Mouse (Mus musculus) layer of hippocampus, adult 18-20 months (tissue): ENCODE results near the gene Creb3. TPM values are rescaled to one million over a fixed set of nuclear protein-coding genes. Genes with fewer than 3 reads are reported as not detected.
"Not testable (repeated sequence)": the region's sequence is repeated elsewhere in the genome, so short reads cannot be mapped to it uniquely, and the experiment has no call there.

ENCODE experiments used
- DNase-seq, 2 experiments: peaks; one replicate each; pipeline ENCODE4 v3.0.0; 2022; ENCODE audit warnings: low spot score in 2 of 2
- total RNA-seq, 2 experiments: library from RNA; stranded (reverse); gene quantifications; 2 replicates each; pipeline ENCODE4 v1.2.3; 2021

The Creb3 gene
- total RNA-seq, 2 experiments from 2014 or later: 67.4 to 74.5 TPM

DNA sequence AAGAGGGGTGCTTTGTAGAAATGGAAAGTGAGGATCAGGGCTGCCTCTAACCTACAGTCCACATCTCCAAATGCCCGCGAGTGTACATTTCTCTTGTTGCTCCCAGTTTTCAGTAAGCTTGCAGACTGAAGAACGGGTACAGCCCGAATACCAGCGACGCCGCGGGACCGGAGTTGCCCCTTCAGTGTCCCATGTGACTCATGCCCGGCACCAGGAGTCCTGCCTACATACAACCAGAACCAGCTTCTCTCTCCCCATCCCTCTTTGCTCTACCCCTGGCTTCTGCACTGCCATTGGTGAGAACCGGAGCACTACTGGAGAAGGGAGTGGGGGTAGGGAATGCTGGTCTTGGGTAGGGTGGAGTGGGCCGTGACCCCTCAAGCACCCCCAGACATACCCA, 19.2 kb downstream of the Creb3 start:
- no peak for DNase-seq

- DNase-seq: no peak
These were observed 20.1 kb downstream of the Creb3 start for GRCm38 (mm10) chr4:43582241-43582640.

GRCm38 (mm10) chr4:43583421-43583820, 21.3 kb downstream of the Creb3 start:
- DNase-seq: no peak

DNA sequence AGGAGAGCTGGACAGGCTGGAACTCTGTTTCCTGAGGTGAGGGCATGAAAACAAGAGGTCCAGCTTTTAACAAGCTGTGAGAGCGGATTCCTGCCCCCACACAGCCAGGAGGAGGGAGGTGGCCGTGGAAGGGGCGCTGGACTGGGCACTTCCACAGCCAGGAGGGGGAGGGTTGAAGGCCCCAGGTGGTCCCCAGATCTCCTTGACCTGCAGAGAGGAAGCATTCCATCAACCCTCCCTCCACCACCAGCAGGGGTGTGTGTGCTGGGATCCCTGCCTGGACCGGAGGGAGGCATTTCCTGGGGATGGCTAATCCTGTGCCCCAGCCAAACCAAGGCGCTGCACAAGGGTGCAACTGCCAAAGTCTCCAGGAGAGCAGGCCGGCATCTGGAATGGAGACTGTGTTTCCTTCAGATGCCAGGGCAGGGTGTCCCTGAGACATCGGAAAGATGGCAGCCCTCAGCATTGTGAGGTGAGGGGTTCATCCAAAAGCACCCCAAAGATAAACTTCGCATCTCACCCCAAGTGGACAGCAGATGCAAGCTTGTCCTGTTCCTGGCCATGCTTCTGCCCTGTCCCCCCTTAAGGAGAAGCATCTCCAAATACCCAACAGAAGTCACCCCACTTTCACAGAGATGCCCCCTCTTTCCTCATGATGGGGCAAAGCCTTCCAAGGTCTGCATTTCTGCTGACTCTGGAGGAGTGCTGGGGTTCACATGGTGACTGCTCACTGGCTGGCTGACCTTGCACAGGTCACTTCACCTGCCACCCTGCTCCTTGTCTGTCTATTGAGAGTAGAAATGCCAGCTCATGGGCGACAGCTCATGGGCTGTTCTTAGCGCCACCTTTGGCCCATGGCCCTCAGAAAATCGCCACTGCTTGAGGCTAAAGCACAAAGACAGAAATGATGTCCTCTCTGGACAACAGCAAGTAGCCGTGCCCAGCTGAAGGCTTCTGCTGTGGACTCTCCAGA, 22.6 kb downstream of the Creb3 start, which contains the start of gene Msmp:
Gene Msmp (minus strand): TSS at position 51 of the 973 bp plus-strand sequence.
- DNase-seq: no peak

GRCm38 (mm10) chr4:43585682-43586081, 23.6 kb downstream of the Creb3 start:
- no peak for DNase-seq

DNA sequence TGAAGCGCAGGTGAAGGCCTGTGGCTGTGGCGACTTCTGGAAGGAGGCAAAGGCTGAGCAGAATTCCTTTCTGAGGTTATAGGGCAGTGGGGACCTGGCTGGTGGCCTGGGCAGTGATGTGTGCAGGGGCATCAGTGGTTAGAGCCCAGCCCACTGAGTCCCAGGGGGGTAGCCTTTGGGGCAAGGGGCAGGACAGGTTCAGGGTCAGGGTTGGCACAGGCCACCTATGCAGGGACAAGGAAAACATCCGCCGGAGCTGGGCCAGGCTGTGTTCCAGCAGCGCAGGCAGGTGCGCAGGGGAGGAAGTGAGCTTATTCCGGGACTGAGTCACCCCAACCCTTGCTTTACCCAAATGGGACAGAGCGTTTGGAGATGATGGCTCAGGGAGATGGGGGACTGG, 24.3 kb downstream of the Creb3 start:
- DNase-seq: no peak

- DNase-seq: no peak
These were observed 25.5 kb downstream of the Creb3 start for GRCm38 (mm10) chr4:43587681-43588080.

DNA sequence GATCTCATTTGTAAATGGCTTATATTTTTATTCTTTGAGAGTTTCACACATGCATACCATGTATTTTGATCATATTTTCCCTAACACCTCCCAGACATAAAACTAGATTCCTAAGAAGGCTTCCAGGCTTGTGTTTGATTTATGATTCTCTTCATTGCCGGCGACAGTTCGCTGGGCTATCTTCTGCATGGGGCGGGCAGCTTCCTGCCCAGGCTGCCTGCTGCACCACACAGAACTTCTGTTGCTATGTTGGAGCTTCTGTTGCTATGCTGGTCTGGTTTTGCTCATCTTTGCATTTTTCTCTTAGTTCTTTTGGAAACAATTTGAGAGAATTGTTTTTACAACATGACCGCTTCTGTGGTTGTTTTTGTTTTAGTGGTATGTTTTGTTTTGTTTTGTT, 29.4 kb downstream of the Creb3 start:
- DNase-seq: no peak

- no peak for DNase-seq
These were observed 29.8 kb downstream of the Creb3 start for GRCm38 (mm10) chr4:43591961-43592360.

DNA sequence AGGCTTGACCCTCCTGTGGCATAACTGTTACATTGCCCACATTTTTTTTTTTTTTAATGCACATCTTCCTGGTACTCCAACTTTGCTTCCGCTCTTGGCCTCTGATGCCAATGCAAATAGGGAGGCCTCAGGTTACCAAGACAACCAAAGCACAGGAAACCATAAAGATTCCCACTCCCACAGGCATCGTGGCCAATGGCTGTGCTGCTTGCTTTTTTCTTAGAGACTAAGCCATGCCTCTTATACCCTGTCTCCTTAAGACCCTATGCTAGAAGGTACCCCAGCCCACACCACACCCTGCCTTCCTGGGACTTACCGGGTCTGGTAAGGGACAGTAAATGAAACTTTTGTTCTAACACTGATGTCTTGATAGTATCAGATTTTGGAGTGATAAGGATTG, 31.3 kb downstream of the Creb3 start:
- DNase-seq: no peak

- not testable (repeated sequence) for DNase-seq
These were observed 34.5 kb downstream of the Creb3 start for GRCm38 (mm10) chr4:43596597-43596996.

- DNase-seq: no peak
These were observed 36.1 kb downstream of the Creb3 start for GRCm38 (mm10) chr4:43598200-43598599.

DNA sequence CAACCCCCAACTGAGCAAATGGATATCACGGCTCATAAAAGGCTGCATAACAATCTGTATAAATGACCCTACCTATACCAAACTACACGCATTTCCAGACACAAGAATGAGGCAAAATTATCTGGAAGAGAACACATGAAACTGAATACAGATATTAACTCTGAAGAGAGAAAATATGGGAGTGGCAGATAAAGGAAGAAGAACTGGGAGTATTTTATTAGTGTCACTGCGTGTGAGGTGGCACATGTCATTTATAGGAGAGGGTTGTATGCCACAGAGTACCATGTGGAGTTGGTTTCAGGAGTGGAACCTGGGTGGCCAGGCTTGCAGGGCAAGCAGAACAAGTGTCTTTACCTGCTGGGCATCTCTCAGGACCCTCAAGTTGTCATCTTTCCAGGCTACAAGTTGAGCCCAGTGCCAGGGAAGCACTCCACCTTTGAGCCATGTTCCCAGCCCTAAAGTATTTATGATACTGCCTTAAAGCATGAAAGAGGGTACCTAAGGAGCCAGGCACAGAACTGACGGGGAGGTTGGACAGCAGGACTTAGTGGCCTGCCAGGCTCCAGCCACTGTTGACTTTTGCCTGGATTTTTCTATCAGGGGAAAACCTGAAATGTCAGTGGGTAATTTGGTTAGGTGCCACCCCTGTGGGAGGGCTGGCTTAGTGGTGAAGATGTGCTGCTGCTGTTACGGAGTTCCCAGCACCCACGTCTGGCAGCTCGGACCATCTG, 36.7 kb downstream of the Creb3 start:
- no peak for DNase-seq

DNA sequence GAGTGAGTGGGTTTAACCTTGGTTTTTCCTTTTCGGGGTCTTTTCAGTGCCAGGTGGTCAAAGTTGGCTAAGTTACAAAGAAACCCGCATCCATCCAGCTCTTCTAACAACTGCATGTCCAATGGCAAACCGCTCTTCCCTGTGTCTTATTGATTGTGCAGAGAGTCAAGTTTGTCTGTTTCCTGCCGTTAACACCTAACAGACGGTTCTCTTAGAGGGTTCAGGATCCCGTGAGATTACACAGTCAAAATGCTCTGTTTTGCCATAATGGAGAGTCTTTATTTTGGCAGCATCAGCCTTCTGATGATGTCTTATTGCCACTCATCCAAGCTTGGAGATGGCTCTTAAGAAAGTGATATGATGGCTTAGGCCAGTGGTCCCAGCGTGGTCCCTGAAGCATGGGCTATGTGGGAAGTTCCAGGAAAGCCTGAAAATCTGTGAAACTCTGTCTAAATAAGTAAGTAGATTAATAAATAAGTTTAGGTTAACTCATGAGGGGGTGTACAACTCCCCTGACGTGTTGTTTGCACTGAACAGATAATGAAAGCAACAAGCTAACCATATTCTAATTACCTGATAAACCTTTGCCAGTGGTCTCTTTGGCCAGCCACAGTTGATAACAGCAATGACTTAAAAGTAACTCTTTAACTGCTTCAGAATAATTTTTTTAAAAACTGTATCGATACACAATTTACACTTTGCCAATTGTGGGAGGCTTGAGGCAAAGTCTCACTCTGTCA, 38.2 kb downstream of the Creb3 start:
- DNase-seq: no peak

DNA sequence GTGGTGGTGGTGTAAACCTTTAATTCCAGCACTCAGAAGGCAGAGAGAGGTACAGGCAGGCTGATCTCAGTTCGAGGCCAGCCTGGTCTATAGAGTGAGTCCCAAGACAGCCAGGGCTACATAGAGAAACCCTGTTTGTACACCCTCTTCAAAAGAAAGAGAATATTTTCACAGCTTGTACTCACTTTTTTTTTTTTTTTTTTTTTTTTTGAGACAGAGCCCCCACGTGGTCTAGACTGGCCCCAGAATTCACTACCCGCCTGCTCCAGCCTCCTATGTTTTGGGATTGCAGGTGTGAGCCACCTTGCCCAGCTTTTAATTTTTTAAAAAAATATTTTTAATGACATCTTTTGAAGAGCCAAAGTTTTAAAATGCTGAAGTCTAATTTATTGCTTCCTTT, 42.0 kb downstream of the Creb3 start:
- DNase-seq: no peak

DNA sequence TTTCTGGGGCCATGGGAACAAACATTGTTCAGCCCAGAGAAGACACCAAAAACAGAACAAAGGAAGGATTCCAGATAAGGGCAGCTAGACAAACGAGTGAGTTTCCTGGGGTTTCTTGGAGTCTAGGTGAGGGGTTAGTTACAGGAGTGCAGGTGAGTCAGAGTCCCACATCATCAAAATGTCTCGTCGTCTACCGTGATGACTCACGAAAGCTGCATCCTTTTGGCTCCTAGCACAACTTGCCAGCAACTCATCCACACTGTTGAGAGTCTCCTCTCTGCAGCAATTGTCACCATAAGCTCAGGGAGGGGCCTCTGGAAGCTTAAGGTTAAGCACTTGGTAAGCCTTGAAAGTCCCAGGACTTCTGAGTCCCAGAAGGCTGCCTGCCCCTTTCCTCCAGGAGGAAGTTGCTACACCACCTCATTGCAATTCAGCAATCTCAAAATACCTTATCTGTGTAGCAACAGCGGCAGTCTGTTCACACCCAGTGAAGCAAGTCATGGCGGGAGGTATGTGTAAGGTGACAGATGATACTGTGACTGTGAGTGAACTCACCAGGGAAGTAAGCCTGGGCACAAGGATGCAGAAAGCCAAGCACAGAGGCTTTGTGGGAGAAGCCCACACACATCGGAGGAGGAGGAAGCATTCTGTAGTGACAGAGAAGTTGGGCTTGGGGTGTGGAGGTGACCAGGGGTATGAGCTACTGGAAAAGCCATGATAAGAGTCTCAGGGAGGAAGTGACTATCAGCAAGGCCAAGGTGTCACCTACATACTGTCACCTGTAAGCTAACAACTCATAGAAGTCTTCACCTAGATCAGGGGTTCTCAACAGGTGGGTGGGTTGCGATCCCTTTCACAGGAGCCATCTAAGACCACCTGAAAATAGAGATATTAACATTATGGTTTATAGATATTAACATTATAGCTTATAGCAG, 42.9 kb downstream of the Creb3 start:
- DNase-seq: no peak

DNA sequence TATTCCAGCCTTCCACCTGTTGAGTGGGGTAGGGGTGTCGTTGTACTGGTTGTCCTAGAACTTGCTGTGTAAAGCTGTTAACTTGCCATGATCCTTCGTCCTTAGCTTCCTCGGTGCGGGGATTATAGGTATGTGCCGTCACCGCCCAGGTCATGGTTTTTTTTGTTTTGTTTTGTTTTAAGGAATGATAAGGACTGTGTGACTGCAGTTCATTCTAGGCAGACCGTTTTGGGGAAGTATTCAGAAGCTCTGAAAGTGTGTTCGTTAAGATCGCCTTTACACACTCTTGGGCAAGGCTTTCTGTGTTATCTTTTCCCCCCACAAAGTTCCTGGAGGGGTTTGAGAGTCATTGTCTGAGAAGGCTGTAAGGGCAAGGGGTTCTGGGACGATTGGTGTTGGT, 50.4 kb downstream of the Creb3 start:
- DNase-seq: no peak

DNA sequence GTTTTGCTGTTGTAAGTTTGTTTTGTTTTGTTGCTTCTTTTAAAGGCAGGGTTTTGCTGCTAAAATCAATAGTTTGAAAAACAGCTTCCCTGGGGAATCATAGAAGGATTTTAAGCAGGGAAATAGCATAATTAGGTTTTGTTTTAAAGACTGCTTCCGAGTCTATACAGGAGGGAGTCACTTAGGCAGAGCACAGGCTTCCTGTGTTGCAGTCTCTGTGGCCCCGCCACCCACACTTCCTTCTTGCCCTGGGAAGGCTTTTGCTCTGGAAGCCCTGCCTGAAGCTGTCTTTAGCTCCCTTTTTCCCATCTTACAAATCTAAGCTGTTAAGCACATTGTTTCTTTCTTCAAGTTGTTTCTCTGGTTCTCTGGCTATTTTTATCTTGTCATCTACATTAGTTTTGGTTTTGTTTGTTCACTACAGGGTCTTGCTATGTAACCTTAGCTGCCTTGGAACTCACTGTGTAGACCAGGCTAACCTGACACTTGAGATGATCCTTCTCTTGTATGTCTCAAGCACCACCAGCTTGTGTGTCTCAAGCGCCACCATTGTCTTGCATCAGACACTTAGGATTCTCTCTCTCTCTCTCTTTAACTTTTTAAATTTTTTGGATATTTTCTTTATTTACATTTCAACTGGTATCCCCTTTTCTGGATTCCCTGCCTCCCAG, 51.1 kb downstream of the Creb3 start:
- no peak for DNase-seq
